Mouse (Mus musculus) heart, adult 8-10 months (tissue): Measurements from ENCODE around the gene Vwa3b. TPM values are rescaled to one million over a fixed set of nuclear protein-coding genes. Genes with fewer than 3 reads are reported as not detected.

Source experiments
- DNase-seq: peaks from one replicate; pipeline ENCODE4 v3.0.0; 2022; ENCODE audit warnings: low spot score
- total RNA-seq, 4 experiments: library from RNA; stranded (reverse); gene quantifications; 2 replicates each; pipeline ENCODE4 v1.2.4; 2022

Vwa3b gene
- total RNA-seq, 4 experiments from 2014 or later: 0.16 to 0.41 (median 0.29) TPM; not detected in 1

DNA sequence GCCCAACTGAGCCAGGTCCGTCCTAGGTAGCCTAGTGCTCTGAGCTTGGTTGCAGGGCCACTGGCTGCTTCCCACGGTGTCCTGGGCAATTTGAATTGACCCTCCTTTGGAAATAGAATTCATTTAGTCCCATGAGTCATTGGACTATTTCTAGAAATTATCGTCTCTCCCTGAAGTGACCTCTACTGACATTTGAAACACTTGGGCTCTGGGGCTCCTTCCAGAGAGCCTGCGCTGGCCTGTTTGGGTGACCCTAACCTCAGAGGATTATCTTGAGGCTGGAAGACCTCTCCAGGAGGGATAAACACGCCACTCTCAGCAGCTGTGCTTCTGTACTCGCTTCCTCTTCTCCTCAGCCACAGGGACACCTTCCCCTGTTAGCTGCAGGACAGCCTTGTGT lies 204.0 kb downstream of the Vwa3b start:
- DNase-seq: no peak

DNA sequence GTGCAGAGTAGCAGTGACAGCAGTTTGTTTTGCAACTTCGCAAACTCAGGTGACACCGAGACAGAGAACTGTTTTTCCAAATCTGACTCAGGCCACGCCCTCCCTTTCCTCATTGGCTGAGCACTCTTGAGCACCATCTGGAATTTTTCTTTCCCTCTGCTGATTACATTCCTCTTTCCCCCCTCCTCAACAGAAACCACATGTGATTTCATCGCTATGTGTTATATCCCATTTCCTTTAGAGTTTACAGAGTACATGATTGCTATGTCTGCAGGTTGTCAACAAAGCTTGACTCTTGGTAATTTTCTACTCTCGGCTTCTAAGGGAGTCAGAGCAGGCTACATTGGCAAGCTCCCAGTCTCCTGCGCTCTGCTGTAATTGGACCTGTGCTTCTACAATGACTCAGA lies 204.9 kb downstream of the Vwa3b start:
- peak; percentile 38 for DNase-seq

Other genes with a start within 250 kb of the Vwa3b start
- 10 to 100 TPM; 23.0 to 31.0 (median 28.3) TPM for gene Tmem131, start 82.9 kb upstream of the Vwa3b start, total RNA-seq
- gene Cnga3, start 187.8 kb downstream of the Vwa3b start, total RNA-seq: 1 to 10 TPM; 1.9 to 2.6 (median 2.3) TPM